Mouse (Mus musculus): ENCODE data around the gene Thbs3.

- TF ChIP-seq CTCF (IDR thresholded peaks at IDR 0.05; ENCODE audit: low read depth): no peak
- no peak for TF ChIP-seq EP300 (IDR thresholded peaks at IDR 0.05; ENCODE audit: low read depth)
Observed at GRCm38 (mm10) chr3:89224796-89225195, 9.8 kb downstream of the Thbs3 start.
